Mouse (Mus musculus): ENCODE data around the gene Trim13. TPM values are rescaled to one million over a fixed set of nuclear protein-coding genes. Genes with fewer than 3 reads are reported as not detected.
"Not testable (repeated sequence)": the region's sequence is repeated elsewhere in the genome, so short reads cannot be mapped to it uniquely, and the experiment has no call there.

The Trim13 gene
- polyA plus RNA-seq (2016; fragmentation: Nextera tagmentation; extraction: Ambion mirVana): 9.0 and 13.2 TPM in 2 replicates

GRCm38 (mm10) chr14:61597968-61598367 is at the start of gene Trim13:
TSS of gene Trim13 (plus strand) at chr14:61598247.
- Histone ChIP-seq H3K4me3 (peak within 1 kb of the TSS; percentile 81), H3K4me1 (peaks cover 17% of the 10 kb centered on the region; the same call in 1 of the 2 replicates), H3K36me3 (no peaks in the 10 kb centered on the region; the same call in 1 of the 2 replicates), H3K27me3 (ENCODE audit: insufficient read depth, poor library complexity, severe bottlenecking) (no peaks in the 10 kb centered on the region), H3K9me3 (no peaks in the 10 kb centered on the region), H3K27ac (peak within 1 kb of the TSS; percentile 95; the same call in 1 of the 2 replicates)
- 37% methylated on average over 5 of the region's 5 CpGs for WGBS
- DNase-seq (ENCODE audit: low spot score): no peak

GRCm38 (mm10) chr14:61548614-61549013 is 49.4 kb upstream of the Trim13 start:
- no peaks in the 10 kb centered on the region for H3K9me3 ChIP-seq
- DNase-seq (ENCODE audit: low spot score): no peak
- H3K27me3 ChIP-seq (ENCODE audit: insufficient read depth, poor library complexity, severe bottlenecking): no peaks in the 10 kb centered on the region
- no peak overlapping the region for H3K27ac ChIP-seq
- no peak overlapping the region for H3K4me3 ChIP-seq
- no peaks in the 10 kb centered on the region for H3K4me1 ChIP-seq
- WGBS: 80% methylated on average over 1 of the region's 1 CpGs
- peaks cover 23% of the 10 kb centered on the region for H3K36me3 ChIP-seq

GRCm38 (mm10) chr14:61555931-61556288 is 42.1 kb upstream of the Trim13 start:
- 7% methylated on average over 6 of the region's 6 CpGs for WGBS
- Histone ChIP-seq H3K27ac (peak overlapping the region; percentile 90), H3K36me3 (no peaks in the 10 kb centered on the region), H3K4me1 (0 out of 2 replicates have a peak, but pooled peaks cover 8% of the 10 kb centered on the region), H3K27me3 (ENCODE audit: insufficient read depth, poor library complexity, severe bottlenecking) (0 out of 2 replicates have a peak, but pooled peaks cover 4% of the 10 kb centered on the region), H3K4me3 (peak overlapping the region; percentile 82), H3K9me3 (no peaks in the 10 kb centered on the region)
- no peak for DNase-seq (ENCODE audit: low spot score)

- peak; percentile 99 for DNase-seq (ENCODE audit: low spot score)
- H3K36me3 ChIP-seq: no peaks in the 10 kb centered on the region
- H3K4me3 ChIP-seq: peak within 1 kb of the TSS; percentile 82
- H3K4me1 ChIP-seq: 0 out of 2 replicates have a peak, but pooled peaks cover 8% of the 10 kb centered on the region
- WGBS: under 1% methylated on average over 71 of the region's 72 CpGs
- H3K27ac ChIP-seq: peak within 1 kb of the TSS; percentile 90
- no peaks in the 10 kb centered on the region for H3K9me3 ChIP-seq
- H3K27me3 ChIP-seq (ENCODE audit: insufficient read depth, poor library complexity, severe bottlenecking): 0 out of 2 replicates have a peak, but pooled peaks cover 4% of the 10 kb centered on the region
Observed at GRCm38 (mm10) chr14:61556289-61557147, 41.5 kb upstream of the Trim13 start, which contains the start of gene Spryd7. TSS of gene Spryd7 (minus strand) at chr14:61556886.

GRCm38 (mm10) chr14:61558901-61559300 is 39.1 kb upstream of the Trim13 start:
- 83% methylated on average over 6 of the region's 6 CpGs for WGBS
- Histone ChIP-seq H3K27ac (no peak overlapping the region), H3K4me1 (0 out of 2 replicates have a peak, but pooled peaks cover 8% of the 10 kb centered on the region), H3K4me3 (no peak overlapping the region), H3K36me3 (no peaks in the 10 kb centered on the region), H3K27me3 (ENCODE audit: insufficient read depth, poor library complexity, severe bottlenecking) (0 out of 2 replicates have a peak, but pooled peaks cover 4% of the 10 kb centered on the region), H3K9me3 (no peaks in the 10 kb centered on the region)
- DNase-seq (ENCODE audit: low spot score): no peak

GRCm38 (mm10) chr14:61559856-61560255 is 38.2 kb upstream of the Trim13 start:
- no peak overlapping the region for H3K4me3 ChIP-seq
- 0 out of 2 replicates have a peak, but pooled peaks cover 4% of the 10 kb centered on the region for H3K27me3 ChIP-seq (ENCODE audit: insufficient read depth, poor library complexity, severe bottlenecking)
- H3K4me1 ChIP-seq: 0 out of 2 replicates have a peak, but pooled peaks cover 8% of the 10 kb centered on the region
- 60% methylated on average over 3 of the region's 3 CpGs for WGBS
- DNase-seq (ENCODE audit: low spot score): no peak
- H3K27ac ChIP-seq: no peak overlapping the region
- H3K36me3 ChIP-seq: no peaks in the 10 kb centered on the region
- no peaks in the 10 kb centered on the region for H3K9me3 ChIP-seq

GRCm38 (mm10) chr14:61566211-61566610 is 31.8 kb upstream of the Trim13 start:
- 84% methylated on average over 4 of the region's 4 CpGs for WGBS
- not testable (repeated sequence) for H3K4me1 ChIP-seq; H3K27me3 ChIP-seq (ENCODE audit: insufficient read depth, poor library complexity, severe bottlenecking)

GRCm38 (mm10) chr14:61569344-61569743 is 28.7 kb upstream of the Trim13 start:
- Histone ChIP-seq H3K9me3 (no peaks in the 10 kb centered on the region), H3K4me3 (no peak overlapping the region), H3K4me1 (no peaks in the 10 kb centered on the region), H3K36me3 (no peaks in the 10 kb centered on the region), H3K27ac (no peak overlapping the region), H3K27me3 (ENCODE audit: insufficient read depth, poor library complexity, severe bottlenecking) (no peaks in the 10 kb centered on the region)
- no peak for DNase-seq (ENCODE audit: low spot score)
- 63% methylated on average over 2 of the region's 2 CpGs for WGBS

More at GRCm38 (mm10) chr14:61566211-61566610, 31.8 kb upstream of the Trim13 start:
- H3K36me3 ChIP-seq; H3K27ac ChIP-seq; DNase-seq (ENCODE audit: low spot score); H3K9me3 ChIP-seq; H3K4me3 ChIP-seq: not testable (repeated sequence)

- Histone ChIP-seq H3K9me3 (no peaks in the 10 kb centered on the region), H3K4me3 (no peak overlapping the region), H3K36me3 (no peaks in the 10 kb centered on the region), H3K4me1 (no peaks in the 10 kb centered on the region), H3K27me3 (ENCODE audit: insufficient read depth, poor library complexity, severe bottlenecking) (no peaks in the 10 kb centered on the region), H3K27ac (no peak overlapping the region)
- WGBS: 15% methylated on average over 4 of the region's 4 CpGs
- DNase-seq (ENCODE audit: low spot score): peak; percentile 87
Observed at GRCm38 (mm10) chr14:61571366-61571765, 26.7 kb upstream of the Trim13 start.

GRCm38 (mm10) chr14:61572131-61572530 is 25.9 kb upstream of the Trim13 start:
- no peaks in the 10 kb centered on the region for H3K4me1 ChIP-seq
- no peak for DNase-seq (ENCODE audit: low spot score)
- no peak overlapping the region for H3K27ac ChIP-seq
- no peak overlapping the region for H3K4me3 ChIP-seq
- 77% methylated on average over 2 of the region's 2 CpGs for WGBS
- H3K36me3 ChIP-seq: no peaks in the 10 kb centered on the region
- no peaks in the 10 kb centered on the region for H3K27me3 ChIP-seq (ENCODE audit: insufficient read depth, poor library complexity, severe bottlenecking)
- H3K9me3 ChIP-seq: no peaks in the 10 kb centered on the region

GRCm38 (mm10) chr14:61575066-61575465 is 23.0 kb upstream of the Trim13 start:
- Histone ChIP-seq H3K9me3 (no peaks in the 10 kb centered on the region), H3K27ac (no peak overlapping the region), H3K4me1 (no peaks in the 10 kb centered on the region), H3K36me3 (no peaks in the 10 kb centered on the region), H3K4me3 (no peak overlapping the region), H3K27me3 (ENCODE audit: insufficient read depth, poor library complexity, severe bottlenecking) (no peaks in the 10 kb centered on the region)
- WGBS: 79% methylated on average over 10 of the region's 10 CpGs
- no peak for DNase-seq (ENCODE audit: low spot score)

- 85% methylated on average over 8 of the region's 8 CpGs for WGBS
- no peaks in the 10 kb centered on the region for H3K9me3 ChIP-seq
- H3K27me3 ChIP-seq (ENCODE audit: insufficient read depth, poor library complexity, severe bottlenecking): no peaks in the 10 kb centered on the region
- DNase-seq (ENCODE audit: low spot score): no peak
- no peaks in the 10 kb centered on the region for H3K4me1 ChIP-seq
- H3K4me3 ChIP-seq: no peak overlapping the region
- H3K27ac ChIP-seq: no peak overlapping the region
- no peaks in the 10 kb centered on the region for H3K36me3 ChIP-seq
Observed at GRCm38 (mm10) chr14:61575941-61576340, 22.1 kb upstream of the Trim13 start.
